ENCODE assay signal across 9 mouse cellular contexts in the genomic region with DNA sequence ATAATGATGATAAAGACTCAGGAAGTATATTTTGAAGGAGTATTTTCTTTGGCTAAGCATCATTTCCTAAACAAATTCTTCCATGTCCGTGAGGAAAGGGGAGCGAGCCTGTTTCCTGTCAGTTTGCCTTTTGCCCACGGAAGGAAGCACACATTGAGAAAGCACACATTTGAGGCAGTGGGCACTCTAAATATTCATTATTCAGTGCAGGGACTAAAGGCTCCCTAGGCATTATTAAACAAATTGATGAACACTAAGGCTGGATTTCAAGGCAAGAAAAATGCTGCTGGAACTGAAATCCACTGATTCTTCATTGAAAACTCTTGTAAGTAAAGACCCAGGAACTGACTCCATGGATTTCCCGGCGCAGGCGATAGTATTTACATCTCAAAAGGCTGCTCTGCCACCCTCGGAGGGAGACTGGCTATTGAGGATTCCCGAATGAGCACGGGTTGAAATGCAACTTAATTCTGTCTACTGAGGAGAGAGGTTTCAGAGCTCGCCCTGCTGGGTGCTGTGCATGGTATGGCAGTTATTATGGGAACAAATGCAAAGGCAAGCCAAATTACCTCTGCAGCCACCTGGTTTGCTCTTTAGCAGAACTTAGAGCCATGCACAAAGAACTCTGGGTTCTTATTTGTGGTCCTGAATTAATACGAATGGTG.
A peak's percentile ranks its signal among the peaks of the same experiment; 100 is the strongest.
DNase-seq lines count a peak whose midpoint lies in the region; ATAC-seq lines count a peak whose summit lies in the region.
"Had no signal": no experiment of that assay in that cellular context is flagged by ENCODE, and none has a peak within 500 bp of the region (broad histone marks: within the 10 kb centered on the region; RNA-seq: fewer than 3 reads in every experiment).

No protein-coding gene starts in this region.

- no peak for DNase-seq in liver, embryonic 11.5 days (ENCODE audit: low spot score)
- DNase-seq in testis, postnatal 14 days (ENCODE audit: low spot score) = no peak
- DNase-seq in adrenal gland, adult 2 months = no peak
- DNase-seq: kidney, adult 8-10 months had no signal

- 7% methylated on average over 11 of the region's 11 CpGs for WGBS in liver, embryonic 11.5 days
- WGBS in liver, embryonic 12.5 days (ENCODE audit: insufficient replicate concordance) = 5% methylated on average over 11 of the region's 11 CpGs
- WGBS in embryonic facial prominence, embryonic 13.5 days = 3% methylated on average over 11 of the region's 11 CpGs
- WGBS in hindbrain, embryonic 16.5 days = 1% methylated on average over 11 of the region's 11 CpGs
- WGBS in neural tube, embryonic 14.5 days = 1% methylated on average over 11 of the region's 11 CpGs

- peak overlapping the region; percentile 9; the same call in 1 of the 2 replicates for H3K4me2 ChIP-seq in liver, embryonic 11.5 days
- no peak overlapping the region for H3K4me2 ChIP-seq in liver, embryonic 12.5 days
- peak overlapping the region; percentile 49 for H3K4me2 ChIP-seq in embryonic facial prominence, embryonic 13.5 days
- H3K4me2 ChIP-seq in hindbrain, embryonic 16.5 days (ENCODE audit: low read length) = peak overlapping the region; percentile 43
- H3K4me2 ChIP-seq in neural tube, embryonic 14.5 days (ENCODE audit: low read depth, low read length) = peak overlapping the region; percentile 39

- H3K36me3 ChIP-seq in liver, embryonic 11.5 days (ENCODE audit: control insufficient read depth, insufficient read depth, low read length) = no peaks in the 10 kb centered on the region
- H3K36me3 ChIP-seq in liver, embryonic 12.5 days = no peaks in the 10 kb centered on the region
- no peaks in the 10 kb centered on the region for H3K36me3 ChIP-seq in embryonic facial prominence, embryonic 13.5 days
- H3K36me3 ChIP-seq in hindbrain, embryonic 16.5 days (ENCODE audit: control insufficient read depth, insufficient read depth, low read length) = no peaks in the 10 kb centered on the region
- H3K36me3 ChIP-seq in neural tube, embryonic 14.5 days (ENCODE audit: control insufficient read depth, insufficient read depth, low read length) = no peaks in the 10 kb centered on the region

- H3K27me3 ChIP-seq in liver, embryonic 11.5 days (replicated peaks; ENCODE audit: control insufficient read depth, insufficient read depth, low read length) = no peaks in the 10 kb centered on the region
- no peaks in the 10 kb centered on the region for H3K27me3 ChIP-seq in liver, embryonic 12.5 days (replicated peaks)
- H3K27me3 ChIP-seq in embryonic facial prominence, embryonic 13.5 days = peaks cover 4% of the 10 kb centered on the region; the same call in 1 of the 2 replicates
- H3K27me3 ChIP-seq in hindbrain, embryonic 16.5 days (replicated peaks; ENCODE audit: control insufficient read depth, insufficient read depth, low read length) = no peaks in the 10 kb centered on the region; the same call in 1 of the 2 replicates
- no peaks in the 10 kb centered on the region for H3K27me3 ChIP-seq in neural tube, embryonic 14.5 days (ENCODE audit: control insufficient read depth, insufficient read depth, low read length)

- no peak for ATAC-seq in liver, embryonic 11.5 days (replicated peaks; ENCODE audit: low FRiP score)
- no peak for ATAC-seq in liver, embryonic 12.5 days
- ATAC-seq in embryonic facial prominence, embryonic 13.5 days (ENCODE audit: insufficient number of reproducible peaks, insufficient read depth, low FRiP score, low TSS enrichment, low read depth) = no peak
- ATAC-seq in hindbrain, embryonic 16.5 days = peak; percentile 78
- ATAC-seq in neural tube, embryonic 14.5 days (ENCODE audit: low read depth) = peak; percentile 58; the same call in 1 of the 2 replicates
- ATAC-seq in megakaryocyte progenitor cell, adult 5-6 weeks (replicated peaks; ENCODE audit: poor library complexity) = no peak

- H3K27ac ChIP-seq in liver, embryonic 11.5 days (ENCODE audit: low read depth, low read length) = no peak overlapping the region
- H3K27ac ChIP-seq in liver, embryonic 12.5 days = no peak overlapping the region
- no peak overlapping the region for H3K27ac ChIP-seq in embryonic facial prominence, embryonic 13.5 days
- peak overlapping the region; percentile 20; the same call in 1 of the 2 replicates for H3K27ac ChIP-seq in hindbrain, embryonic 16.5 days (ENCODE audit: low read depth, low read length)
- 0 out of 2 replicates have a peak overlapping the region, but pooled peaks have one; percentile 1 for H3K27ac ChIP-seq in neural tube, embryonic 14.5 days (ENCODE audit: low read depth, low read length)

- H3K9ac ChIP-seq in liver, embryonic 11.5 days (ENCODE audit: low read depth, low read length) = no peak overlapping the region
- H3K9ac ChIP-seq in liver, embryonic 12.5 days = no peak overlapping the region
- no peak overlapping the region for H3K9ac ChIP-seq in embryonic facial prominence, embryonic 13.5 days
- H3K9ac ChIP-seq in hindbrain, embryonic 16.5 days (ENCODE audit: low read depth, low read length) = 0 out of 2 replicates have a peak overlapping the region, but pooled peaks have one; percentile 29
- no peak overlapping the region for H3K9ac ChIP-seq in neural tube, embryonic 14.5 days (replicated peaks; ENCODE audit: low read depth, low read length)

- no peaks in the 10 kb centered on the region for H3K4me1 ChIP-seq in liver, embryonic 11.5 days (replicated peaks; ENCODE audit: control insufficient read depth, insufficient read depth, low read length)
- H3K4me1 ChIP-seq in liver, embryonic 12.5 days = no peaks in the 10 kb centered on the region
- H3K4me1 ChIP-seq in embryonic facial prominence, embryonic 13.5 days = peaks cover 7% of the 10 kb centered on the region; the same call in 1 of the 2 replicates
- H3K4me1 ChIP-seq in hindbrain, embryonic 16.5 days (ENCODE audit: control insufficient read depth, insufficient read depth, low read depth, low read length) = peaks cover 19% of the 10 kb centered on the region
- peaks cover 17% of the 10 kb centered on the region; the same call in 1 of the 2 replicates for H3K4me1 ChIP-seq in neural tube, embryonic 14.5 days (ENCODE audit: control insufficient read depth, insufficient read depth, low read length)

- no peak overlapping the region for H3K4me3 ChIP-seq in liver, embryonic 11.5 days (ENCODE audit: low read depth, low read length)
- H3K4me3 ChIP-seq in liver, embryonic 12.5 days = no peak overlapping the region
- H3K4me3 ChIP-seq in embryonic facial prominence, embryonic 13.5 days = 0 out of 2 replicates have a peak overlapping the region, but pooled peaks have one; percentile 10
- no peak overlapping the region for H3K4me3 ChIP-seq in hindbrain, embryonic 16.5 days (ENCODE audit: low read length)
- H3K4me3 ChIP-seq in neural tube, embryonic 14.5 days (ENCODE audit: low read depth, low read length) = no peak overlapping the region

- no peaks in the 10 kb centered on the region for H3K9me3 ChIP-seq in liver, embryonic 11.5 days (ENCODE audit: control insufficient read depth, low read length)
- no peaks in the 10 kb centered on the region for H3K9me3 ChIP-seq in liver, embryonic 12.5 days (replicated peaks)
- no peaks in the 10 kb centered on the region for H3K9me3 ChIP-seq in embryonic facial prominence, embryonic 13.5 days
- no peaks in the 10 kb centered on the region for H3K9me3 ChIP-seq in hindbrain, embryonic 16.5 days (ENCODE audit: control insufficient read depth, low read length)
- H3K9me3 ChIP-seq in neural tube, embryonic 14.5 days (ENCODE audit: control insufficient read depth, low read length) = no peaks in the 10 kb centered on the region

Comparison
In these comparisons a context has a peak if more than half of its experiments do, and no peak if none do; other contexts are left out.
1. ATAC-seq: peak in hindbrain, embryonic 16.5 days (single experiment) and neural tube, embryonic 14.5 days (single experiment); none in liver, embryonic 11.5 days (single experiment), liver, embryonic 12.5 days (single experiment), embryonic facial prominence, embryonic 13.5 days (single experiment) and megakaryocyte progenitor cell, adult 5-6 weeks (single experiment).
2. H3K27ac ChIP-seq: peak in hindbrain, embryonic 16.5 days (single experiment) and neural tube, embryonic 14.5 days (single experiment); none in liver, embryonic 11.5 days (single experiment), liver, embryonic 12.5 days (single experiment) and embryonic facial prominence, embryonic 13.5 days (single experiment).